Mouse (Mus musculus): ENCODE measurements at regions not wholly inside any gene's neighbourhood (a gene's known extent, or its start where the extent isn't known, plus 50 kb on each side); places are given as distances from the start of the nearest gene placed in this dataset.

GRCm38 (mm10) chr1:10872726-10873125 lies 541.2 kb upstream of the A830018L16Rik start:
- Histone ChIP-seq H3K4me1 (ENCODE audit: control insufficient read depth, insufficient read depth, low read length) (no peaks in the 10 kb centered on the region), H3K27ac (ENCODE audit: low read depth, low read length) (no peak overlapping the region), H3K4me3 (ENCODE audit: low read depth, low read length) (no peak overlapping the region), H3K4me2 (ENCODE audit: low read depth) (no peak overlapping the region), H3K9me3 (ENCODE audit: control insufficient read depth, low read length) (no peaks in the 10 kb centered on the region), H3K36me3 (ENCODE audit: control insufficient read depth, insufficient read depth, low read length) (no peaks in the 10 kb centered on the region), H3K27me3 (ENCODE audit: control insufficient read depth, insufficient read depth, low read length) (no peaks in the 10 kb centered on the region), H3K9ac (ENCODE audit: low read length) (no peak overlapping the region)
- WGBS, result 85% methylated on average over 2 of the region's 2 CpGs
- ATAC-seq (ENCODE audit: insufficient read depth, low FRiP score, low TSS enrichment) (no peak), DNase-seq (ENCODE audit: low spot score) (no peak)

- 66% methylated on average over 2 of the region's 2 CpGs for WGBS
- Histone ChIP-seq H3K9me3 (ENCODE audit: control insufficient read depth, low read length) (no peaks in the 10 kb centered on the region), H3K4me3 (ENCODE audit: low read depth, low read length) (no peak overlapping the region), H3K9ac (ENCODE audit: low read length) (no peak overlapping the region), H3K27ac (ENCODE audit: low read depth, low read length) (no peak overlapping the region), H3K27me3 (ENCODE audit: control insufficient read depth, insufficient read depth, low read length) (no peaks in the 10 kb centered on the region), H3K4me2 (ENCODE audit: low read depth) (no peak overlapping the region), H3K4me1 (ENCODE audit: control insufficient read depth, insufficient read depth, low read length) (no peaks in the 10 kb centered on the region), H3K36me3 (ENCODE audit: control insufficient read depth, insufficient read depth, low read length) (no peaks in the 10 kb centered on the region)
- ATAC-seq (ENCODE audit: insufficient read depth, low FRiP score, low TSS enrichment) (no peak), DNase-seq (ENCODE audit: low spot score) (no peak)
Observed at GRCm38 (mm10) chr1:10877391-10878170, 536.3 kb upstream of the A830018L16Rik start.

DNA sequence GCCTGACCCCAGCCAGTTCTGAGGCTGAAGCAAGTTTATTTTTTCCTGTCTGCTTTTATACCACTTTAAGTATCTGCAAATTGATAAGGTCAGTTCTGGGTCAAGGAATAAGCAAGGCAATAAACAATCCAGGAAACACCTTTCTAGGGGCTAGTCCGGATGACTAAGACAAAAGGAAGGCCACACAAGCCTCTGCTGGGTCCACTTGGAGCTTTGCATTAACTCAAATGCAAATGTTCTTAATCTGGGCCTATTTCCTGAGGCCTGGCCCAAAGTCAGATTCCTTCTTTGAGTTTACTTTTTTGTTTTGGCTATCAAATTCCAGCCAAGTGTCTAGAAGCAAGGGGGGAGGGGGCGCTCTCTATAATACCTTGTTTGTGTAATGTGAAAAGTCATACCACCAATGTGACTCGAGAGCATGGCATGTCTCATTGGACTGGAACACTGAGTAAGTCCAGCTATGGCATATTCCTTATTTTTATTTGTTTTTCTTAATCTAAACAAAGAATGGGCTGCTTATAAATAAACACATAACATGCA lies 535.6 kb upstream of the A830018L16Rik start:
- no peak for ATAC-seq (ENCODE audit: insufficient read depth, low FRiP score, low TSS enrichment)
- Histone ChIP-seq H3K36me3 (ENCODE audit: control insufficient read depth, insufficient read depth, low read length) (no peaks in the 10 kb centered on the region), H3K4me1 (ENCODE audit: control insufficient read depth, insufficient read depth, low read length) (no peaks in the 10 kb centered on the region), H3K4me2 (ENCODE audit: low read depth) (no peak overlapping the region), H3K4me3 (ENCODE audit: low read depth, low read length) (no peak overlapping the region), H3K27me3 (ENCODE audit: control insufficient read depth, insufficient read depth, low read length) (no peaks in the 10 kb centered on the region), H3K27ac (ENCODE audit: low read depth, low read length) (no peak overlapping the region), H3K9me3 (ENCODE audit: control insufficient read depth, low read length) (no peaks in the 10 kb centered on the region), H3K9ac (ENCODE audit: low read length) (no peak overlapping the region)
- no peak for DNase-seq (ENCODE audit: low spot score)
- WGBS, result 61% methylated on average over 3 of the region's 3 CpGs

DNA sequence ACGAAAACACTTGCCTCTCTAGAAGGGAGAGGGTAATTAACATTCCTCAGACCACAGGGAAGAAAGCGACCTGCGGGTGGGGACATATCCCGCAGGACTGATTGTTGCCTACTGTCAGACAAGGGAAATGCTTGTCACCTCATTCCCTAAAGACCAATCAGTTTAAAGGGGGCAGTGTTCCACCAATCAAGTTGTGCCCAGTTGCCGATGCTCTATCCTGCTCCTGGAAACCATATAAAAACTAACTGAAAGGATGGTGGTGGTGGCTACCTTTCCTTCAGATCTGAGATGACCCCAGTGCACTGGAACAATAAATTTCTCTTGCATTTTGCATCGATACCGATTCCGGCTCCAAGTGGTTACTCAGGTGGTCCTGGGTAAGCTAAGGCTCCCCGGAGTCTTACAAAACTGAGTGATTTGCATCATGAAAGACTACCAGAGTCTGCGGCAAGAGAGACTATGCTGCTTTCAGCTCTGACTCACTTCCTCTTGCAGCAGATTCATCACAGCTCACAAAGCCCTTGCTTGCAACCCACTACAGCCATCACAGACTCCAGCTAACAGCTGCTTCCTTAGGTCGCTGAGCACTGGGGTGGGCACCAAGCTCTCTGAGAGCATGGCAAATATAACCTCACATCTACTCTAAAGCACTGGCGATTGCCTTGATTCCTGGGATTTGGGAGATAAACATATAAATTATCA lies 533.7 kb upstream of the A830018L16Rik start:
- Histone ChIP-seq H3K4me3 (ENCODE audit: low read depth, low read length) (no peak overlapping the region), H3K27ac (ENCODE audit: low read depth, low read length) (no peak overlapping the region), H3K4me2 (ENCODE audit: low read depth) (no peak overlapping the region), H3K36me3 (ENCODE audit: control insufficient read depth, insufficient read depth, low read length) (no peaks in the 10 kb centered on the region), H3K27me3 (ENCODE audit: control insufficient read depth, insufficient read depth, low read length) (no peaks in the 10 kb centered on the region), H3K4me1 (ENCODE audit: control insufficient read depth, insufficient read depth, low read length) (no peaks in the 10 kb centered on the region), H3K9me3 (ENCODE audit: control insufficient read depth, low read length) (no peaks in the 10 kb centered on the region), H3K9ac (ENCODE audit: low read length) (no peak overlapping the region)
- WGBS, result 63% methylated on average over 12 of the region's 12 CpGs
- ATAC-seq (ENCODE audit: insufficient read depth, low FRiP score, low TSS enrichment), result no peak
- peak; percentile 20 for DNase-seq (ENCODE audit: low spot score)

- Histone ChIP-seq H3K4me1 (ENCODE audit: control insufficient read depth, insufficient read depth, low read length) (no peaks in the 10 kb centered on the region), H3K4me2 (ENCODE audit: low read depth) (no peak overlapping the region), H3K27me3 (ENCODE audit: control insufficient read depth, insufficient read depth, low read length) (no peaks in the 10 kb centered on the region), H3K4me3 (ENCODE audit: low read depth, low read length) (no peak overlapping the region), H3K27ac (ENCODE audit: low read depth, low read length) (no peak overlapping the region), H3K9ac (ENCODE audit: low read length) (no peak overlapping the region), H3K9me3 (ENCODE audit: control insufficient read depth, low read length) (no peaks in the 10 kb centered on the region), H3K36me3 (ENCODE audit: control insufficient read depth, insufficient read depth, low read length) (no peaks in the 10 kb centered on the region)
- 87% methylated on average over 2 of the region's 2 CpGs for WGBS
- DNase-seq (ENCODE audit: low spot score) (no peak), ATAC-seq (ENCODE audit: insufficient read depth, low FRiP score, low TSS enrichment) (no peak)
Observed at GRCm38 (mm10) chr1:10898806-10899205, 515.1 kb upstream of the A830018L16Rik start.

GRCm38 (mm10) chr1:10902721-10903120 lies 511.2 kb upstream of the A830018L16Rik start:
- H3K4me1 ChIP-seq (ENCODE audit: control insufficient read depth, insufficient read depth, low read length), result no peaks in the 10 kb centered on the region
- WGBS, result 81% methylated on average over 1 of the region's 1 CpGs
- no peak overlapping the region for H3K27ac ChIP-seq (ENCODE audit: low read depth, low read length)
- H3K9me3 ChIP-seq (ENCODE audit: control insufficient read depth, low read length), result no peaks in the 10 kb centered on the region
- no peak overlapping the region for H3K9ac ChIP-seq (ENCODE audit: low read length)
- H3K4me2 ChIP-seq (ENCODE audit: low read depth), result no peak overlapping the region
- no peaks in the 10 kb centered on the region for H3K27me3 ChIP-seq (ENCODE audit: control insufficient read depth, insufficient read depth, low read length)
- ATAC-seq (ENCODE audit: insufficient read depth, low FRiP score, low TSS enrichment) (no peak), DNase-seq (ENCODE audit: low spot score) (no peak)
- no peaks in the 10 kb centered on the region for H3K36me3 ChIP-seq (ENCODE audit: control insufficient read depth, insufficient read depth, low read length)
- H3K4me3 ChIP-seq (ENCODE audit: low read depth, low read length), result no peak overlapping the region

- ATAC-seq (ENCODE audit: insufficient read depth, low FRiP score, low TSS enrichment) (no peak), DNase-seq (ENCODE audit: low spot score) (no peak)
- Histone ChIP-seq H3K27me3 (ENCODE audit: control insufficient read depth, insufficient read depth, low read length) (no peaks in the 10 kb centered on the region), H3K4me1 (ENCODE audit: control insufficient read depth, insufficient read depth, low read length) (no peaks in the 10 kb centered on the region), H3K4me3 (ENCODE audit: low read depth, low read length) (no peak overlapping the region), H3K4me2 (ENCODE audit: low read depth) (no peak overlapping the region), H3K36me3 (ENCODE audit: control insufficient read depth, insufficient read depth, low read length) (no peaks in the 10 kb centered on the region), H3K9ac (ENCODE audit: low read length) (no peak overlapping the region), H3K9me3 (ENCODE audit: control insufficient read depth, low read length) (no peaks in the 10 kb centered on the region), H3K27ac (ENCODE audit: low read depth, low read length) (no peak overlapping the region)
- 98% methylated on average over 3 of the region's 3 CpGs for WGBS
Observed at GRCm38 (mm10) chr1:10919958-10920357, 493.9 kb upstream of the A830018L16Rik start.

- Histone ChIP-seq H3K4me2 (ENCODE audit: low read depth) (no peak overlapping the region), H3K9ac (ENCODE audit: low read length) (no peak overlapping the region), H3K27ac (ENCODE audit: low read depth, low read length) (no peak overlapping the region), H3K27me3 (ENCODE audit: control insufficient read depth, insufficient read depth, low read length) (no peaks in the 10 kb centered on the region), H3K4me1 (ENCODE audit: control insufficient read depth, insufficient read depth, low read length) (no peaks in the 10 kb centered on the region), H3K9me3 (ENCODE audit: control insufficient read depth, low read length) (no peaks in the 10 kb centered on the region), H3K4me3 (ENCODE audit: low read depth, low read length) (no peak overlapping the region), H3K36me3 (ENCODE audit: control insufficient read depth, insufficient read depth, low read length) (no peaks in the 10 kb centered on the region)
- ATAC-seq (ENCODE audit: insufficient read depth, low FRiP score, low TSS enrichment) (no peak), DNase-seq (ENCODE audit: low spot score) (no peak)
- 64% methylated on average over 5 of the region's 5 CpGs for WGBS
Observed at GRCm38 (mm10) chr1:10932378-10933077, 481.4 kb upstream of the A830018L16Rik start.
